Comparison of ENCODE assay signal across 8 mouse cellular contexts in the genomic region with DNA sequence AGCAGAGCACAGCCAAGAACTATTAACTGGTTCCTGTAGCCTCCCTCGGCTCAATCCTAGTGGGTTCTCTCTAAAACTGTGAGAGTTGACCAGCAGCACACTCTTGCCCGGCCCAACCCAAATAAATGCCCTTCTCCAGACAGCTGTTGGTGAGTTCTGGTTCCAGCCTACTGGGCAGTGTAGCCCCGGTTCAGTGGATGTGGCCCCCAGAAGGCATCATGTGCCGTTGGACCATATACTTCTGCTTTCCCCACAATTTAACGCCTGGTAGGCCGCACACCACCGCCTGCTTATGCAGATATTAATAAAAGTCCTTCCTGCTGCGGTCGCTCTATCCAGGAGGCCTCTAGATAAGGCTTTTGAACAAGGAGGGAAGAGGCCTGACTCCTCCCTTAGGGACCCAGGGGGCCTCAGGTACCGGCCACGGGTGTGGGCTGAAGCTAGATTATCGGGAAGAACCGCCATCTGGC. TPM values are rescaled to one million over a fixed set of nuclear protein-coding genes. Genes with fewer than 3 reads are reported as not detected.
DNase-seq lines count a peak whose midpoint lies in the region; ATAC-seq and TF ChIP-seq lines count a peak whose summit lies in the region.

No protein-coding gene starts in this region.

- no peaks in the 10 kb centered on the region for H3K36me3 ChIP-seq in testis, adult 2 months (ENCODE audit: control insufficient read depth, insufficient read depth, low read length)
- no peaks in the 10 kb centered on the region for H3K36me3 ChIP-seq in forebrain, embryonic 12.5 days (replicated peaks)
- peaks cover 23% of the 10 kb centered on the region for H3K36me3 ChIP-seq in limb, embryonic 14.5 days (ENCODE audit: control insufficient read depth, insufficient read depth, low read length)
- H3K36me3 ChIP-seq in neural tube, embryonic 13.5 days, result no peaks in the 10 kb centered on the region

- no peaks in the 10 kb centered on the region for H3K27me3 ChIP-seq in testis, adult 2 months (ENCODE audit: control insufficient read depth, insufficient read depth, low read length)
- peaks cover 17% of the 10 kb centered on the region; the same call in 1 of the 2 replicates for H3K27me3 ChIP-seq in forebrain, embryonic 12.5 days
- H3K27me3 ChIP-seq in limb, embryonic 14.5 days (ENCODE audit: control insufficient read depth, insufficient read depth, low read length), result no peaks in the 10 kb centered on the region
- H3K27me3 ChIP-seq in neural tube, embryonic 13.5 days, result peaks cover 27% of the 10 kb centered on the region

- 36% methylated on average over 13 of the region's 13 CpGs for WGBS in forebrain, embryonic 12.5 days
- 11% methylated on average over 13 of the region's 13 CpGs for WGBS in limb, embryonic 14.5 days
- WGBS in neural tube, embryonic 13.5 days, result 42% methylated on average over 13 of the region's 13 CpGs

- DNase-seq in gastrocnemius, adult 2 months, result no peak
- DNase-seq in gastrocnemius, postnatal 4 days (ENCODE audit: low spot score in 2 of 2), result no peak
- DNase-seq in testis, postnatal 10 days (ENCODE audit: low spot score), result no peak
- peak; percentile 28 for DNase-seq in limb, embryonic 14.5 days (ENCODE audit: low spot score)
- no peak for DNase-seq in urinary bladder, postnatal 14 days (ENCODE audit: low spot score)

- TF ChIP-seq CTCF in gastrocnemius, adult 2 months (IDR thresholded peaks at IDR 0.05), result no peak
- no peak for TF ChIP-seq CTCF in testis, adult 2 months (IDR thresholded peaks at IDR 0.05; ENCODE audit: control insufficient read depth, insufficient read depth, insufficient replicate concordance, low read depth, low read length)

- H3K4me3 ChIP-seq in gastrocnemius, adult 2 months, result peak overlapping the region; percentile 70
- peak overlapping the region; percentile 86 for H3K4me3 ChIP-seq in testis, adult 2 months (ENCODE audit: control insufficient read depth, low read depth, low read length)
- peak overlapping the region; percentile 41 for H3K4me3 ChIP-seq in forebrain, embryonic 12.5 days (replicated peaks)
- peak overlapping the region; percentile 58 for H3K4me3 ChIP-seq in limb, embryonic 14.5 days (replicated peaks; ENCODE audit: low read length)
- H3K4me3 ChIP-seq in neural tube, embryonic 13.5 days, result peak overlapping the region; percentile 35

- H3K9ac ChIP-seq in forebrain, embryonic 12.5 days, result peak overlapping the region; percentile 57; the same call in 1 of the 2 replicates
- peak overlapping the region; percentile 75 for H3K9ac ChIP-seq in limb, embryonic 14.5 days (ENCODE audit: low read depth, low read length, severe bottlenecking)
- peak overlapping the region; percentile 56 for H3K9ac ChIP-seq in neural tube, embryonic 13.5 days

- H3K4me1 ChIP-seq in testis, adult 2 months (ENCODE audit: control insufficient read depth, insufficient read depth, low read length), result peaks cover 19% of the 10 kb centered on the region
- peaks cover 17% of the 10 kb centered on the region for H3K4me1 ChIP-seq in forebrain, embryonic 12.5 days
- peaks cover 27% of the 10 kb centered on the region for H3K4me1 ChIP-seq in limb, embryonic 14.5 days (ENCODE audit: control insufficient read depth, insufficient read depth, low read length)
- peaks cover 17% of the 10 kb centered on the region for H3K4me1 ChIP-seq in neural tube, embryonic 13.5 days (replicated peaks)

- TF ChIP-seq POLR2A in testis, adult 2 months (IDR thresholded peaks at IDR 0.05; ENCODE audit: control insufficient read depth, low read depth, low read length), result no peak
- TF ChIP-seq POLR2A in limb, embryonic 14.5 days (IDR thresholded peaks at IDR 0.05; ENCODE audit: borderline replicate concordance, extremely low read depth, insufficient read depth, insufficient read length), result no peak

- H3K27ac ChIP-seq in gastrocnemius, adult 2 months, result peak overlapping the region; percentile 98
- peak overlapping the region; percentile 80 for H3K27ac ChIP-seq in testis, adult 2 months (ENCODE audit: control insufficient read depth, insufficient read depth, low read depth, low read length)
- H3K27ac ChIP-seq in forebrain, embryonic 12.5 days, result no peak overlapping the region
- H3K27ac ChIP-seq in limb, embryonic 14.5 days (replicated peaks; ENCODE audit: low read depth, low read length), result peak overlapping the region; percentile 94
- peak overlapping the region; percentile 74 for H3K27ac ChIP-seq in neural tube, embryonic 13.5 days (replicated peaks)

- peak overlapping the region; percentile 65 for H3K4me2 ChIP-seq in forebrain, embryonic 12.5 days
- H3K4me2 ChIP-seq in limb, embryonic 14.5 days (replicated peaks; ENCODE audit: low read depth, low read length, severe bottlenecking), result peak overlapping the region; percentile 79
- H3K4me2 ChIP-seq in neural tube, embryonic 13.5 days, result peak overlapping the region; percentile 50

- intact Hi-C loops in gastrocnemius, adult 2 months (cut with DNase I), result no loop called here

- no peak for ATAC-seq in forebrain, embryonic 12.5 days (ENCODE audit: low FRiP score)
- peak; percentile 21 for ATAC-seq in limb, embryonic 14.5 days (ENCODE audit: low FRiP score, low read depth)
- ATAC-seq in neural tube, embryonic 13.5 days (ENCODE audit: low read depth), result 0 out of 2 replicates have a peak, but pooled peaks have one; percentile 36

- no peaks in the 10 kb centered on the region for H3K9me3 ChIP-seq in forebrain, embryonic 12.5 days
- H3K9me3 ChIP-seq in limb, embryonic 14.5 days (ENCODE audit: control insufficient read depth, low read length), result no peaks in the 10 kb centered on the region
- H3K9me3 ChIP-seq in neural tube, embryonic 13.5 days, result no peaks in the 10 kb centered on the region

RNA-seq across cellular contexts. Expression of a gene that starts 1.0 kb away (rescaled TPM):
- total RNA-seq in gastrocnemius, adult 2 months (2021), result 10 to 100 TPM; 50.4 to 58.0 TPM
- total RNA-seq in gastrocnemius, postnatal 4 days (2021), result 10 to 100 TPM; 72.0 to 72.9 TPM
- polyA plus RNA-seq in testis, adult 2 months (2012; rRNA removed), result 14.8 and 16.0 TPM in 2 replicates
- polyA plus RNA-seq in forebrain, embryonic 12.5 days (2016; fragmentation: Nextera tagmentation; extraction: Ambion mirVana), result 24.6 and 26.0 TPM in 2 replicates
- polyA plus RNA-seq in limb, embryonic 14.5 days (2012; rRNA removed), result 110 and 125 TPM in 2 replicates
- 163 and 173 TPM in 2 replicates for polyA plus RNA-seq in limb, embryonic 14.5 days (2014; fragmentation: Nextera tagmentation; extraction: Ambion mirVana)
- 28.9 and 29.7 TPM in 2 replicates for polyA plus RNA-seq in neural tube, embryonic 13.5 days (2015; fragmentation: Nextera tagmentation; extraction: Ambion mirVana)

RNA-seq across cellular contexts. Expression of a gene that starts 9.2 kb away (rescaled TPM):
- total RNA-seq in gastrocnemius, adult 2 months (2021), result 100 to 1,000 TPM in 1 of 2 experiments, 10 to 100 TPM in 1; 97.5 to 102 TPM
- total RNA-seq in gastrocnemius, postnatal 4 days (2021), result 10 to 100 TPM; 17.5 to 21.9 TPM
- 25.8 and 26.6 TPM in 2 replicates for polyA plus RNA-seq in testis, adult 2 months (2012; rRNA removed)
- polyA plus RNA-seq in forebrain, embryonic 12.5 days (2016; fragmentation: Nextera tagmentation; extraction: Ambion mirVana), result 6.0 and 7.6 TPM in 2 replicates
- polyA plus RNA-seq in limb, embryonic 14.5 days (2012; rRNA removed), result 14.5 and 16.6 TPM in 2 replicates
- 20.8 and 24.5 TPM in 2 replicates for polyA plus RNA-seq in limb, embryonic 14.5 days (2014; fragmentation: Nextera tagmentation; extraction: Ambion mirVana)
- 19.8 and 24.1 TPM in 2 replicates for polyA plus RNA-seq in neural tube, embryonic 13.5 days (2015; fragmentation: Nextera tagmentation; extraction: Ambion mirVana)

RNA-seq across cellular contexts. Expression of a gene that starts 22.8 kb away (rescaled TPM):
- total RNA-seq in gastrocnemius, adult 2 months (2021), result 10 to 100 TPM; 24.9 to 26.6 TPM
- 10 to 100 TPM; 36.8 to 41.5 TPM for total RNA-seq in gastrocnemius, postnatal 4 days (2021)
- polyA plus RNA-seq in testis, adult 2 months (2012; rRNA removed), result 284 and 298 TPM in 2 replicates
- polyA plus RNA-seq in forebrain, embryonic 12.5 days (2016; fragmentation: Nextera tagmentation; extraction: Ambion mirVana), result 97.4 and 97.5 TPM in 2 replicates
- polyA plus RNA-seq in limb, embryonic 14.5 days (2012; rRNA removed), result 65.7 and 79.5 TPM in 2 replicates
- polyA plus RNA-seq in limb, embryonic 14.5 days (2014; fragmentation: Nextera tagmentation; extraction: Ambion mirVana), result 84.4 and 85.6 TPM in 2 replicates
- polyA plus RNA-seq in neural tube, embryonic 13.5 days (2015; fragmentation: Nextera tagmentation; extraction: Ambion mirVana), result 140 and 148 TPM in 2 replicates

RNA-seq across cellular contexts. Expression of a gene that starts 24.6 kb away (rescaled TPM):
- 10 to 100 TPM; 12.2 to 17.3 TPM for total RNA-seq in gastrocnemius, adult 2 months (2021)
- 10 to 100 TPM; 24.6 to 27.6 TPM for total RNA-seq in gastrocnemius, postnatal 4 days (2021)
- 4.0 and 4.1 TPM in 2 replicates for polyA plus RNA-seq in testis, adult 2 months (2012; rRNA removed)
- 19.1 and 19.8 TPM in 2 replicates for polyA plus RNA-seq in forebrain, embryonic 12.5 days (2016; fragmentation: Nextera tagmentation; extraction: Ambion mirVana)
- polyA plus RNA-seq in limb, embryonic 14.5 days (2012; rRNA removed), result 44.9 and 59.8 TPM in 2 replicates
- polyA plus RNA-seq in limb, embryonic 14.5 days (2014; fragmentation: Nextera tagmentation; extraction: Ambion mirVana), result 15.3 and 18.4 TPM in 2 replicates
- 21.5 and 22.1 TPM in 2 replicates for polyA plus RNA-seq in neural tube, embryonic 13.5 days (2015; fragmentation: Nextera tagmentation; extraction: Ambion mirVana)

RNA-seq across cellular contexts. Expression of a gene that starts 34.3 kb away (rescaled TPM):
- 10 to 100 TPM; 21.0 to 24.2 TPM for total RNA-seq in gastrocnemius, adult 2 months (2021)
- 10 to 100 TPM in 1 of 2 experiments, 1 to 10 TPM in 1; 9.4 to 10.2 TPM for total RNA-seq in gastrocnemius, postnatal 4 days (2021)
- 6.6 and 8.7 TPM in 2 replicates for polyA plus RNA-seq in testis, adult 2 months (2012; rRNA removed)
- polyA plus RNA-seq in forebrain, embryonic 12.5 days (2016; fragmentation: Nextera tagmentation; extraction: Ambion mirVana), result 4.0 and 4.1 TPM in 2 replicates
- polyA plus RNA-seq in limb, embryonic 14.5 days (2012; rRNA removed), result 32.9 and 50.5 TPM in 2 replicates
- 16.0 and 16.1 TPM in 2 replicates for polyA plus RNA-seq in limb, embryonic 14.5 days (2014; fragmentation: Nextera tagmentation; extraction: Ambion mirVana)
- polyA plus RNA-seq in neural tube, embryonic 13.5 days (2015; fragmentation: Nextera tagmentation; extraction: Ambion mirVana), result 16.5 and 21.4 TPM in 2 replicates

Comparison
In these comparisons a context has a peak if more than half of its experiments do, and no peak if none do; other contexts are left out.
1. H3K4me3 ChIP-seq: peak in every context shown above with its lines; median percentile 86 in testis, adult 2 months; 70 in gastrocnemius, adult 2 months; 58 in limb, embryonic 14.5 days; 41 in forebrain, embryonic 12.5 days; 35 in neural tube, embryonic 13.5 days.